Mouse (Mus musculus) erythroblast, embryonic 14.5 days (primary cell): ENCODE results near the gene Lhb. TPM values are rescaled to one million over a fixed set of nuclear protein-coding genes. Genes with fewer than 3 reads are reported as not detected.

Source experiments
- H3K27me3 ChIP-seq: 2 replicates; pipeline ENCODE4 v1.6.1; 2012; ENCODE audit warnings: inconsistent platforms; ENCODE audit not compliant: control insufficient read depth
- H3K36me3 ChIP-seq: 2 replicates; pipeline ENCODE4 v1.6.1; 2012; ENCODE audit warnings: mild to moderate bottlenecking, inconsistent platforms; ENCODE audit not compliant: control insufficient read depth
- H3K4me1 ChIP-seq: 2 replicates; pipeline ENCODE4 v1.6.1; 2012; ENCODE audit warnings: inconsistent platforms; ENCODE audit not compliant: control insufficient read depth
- H3K4me3 ChIP-seq: replicated peaks from 2 replicates; pipeline ENCODE3; 2012; ENCODE audit warnings: moderate library complexity, mild to moderate bottlenecking, inconsistent platforms
- H3K9me3 ChIP-seq: 2 replicates; pipeline ENCODE4 v1.6.1; 2012; ENCODE audit warnings: low read length, inconsistent platforms, mixed read lengths; ENCODE audit not compliant: control insufficient read depth
- GATA1 ChIP-seq: IDR thresholded peaks from 2 replicates; pipeline ENCODE4 v1.6.1; 2012; ENCODE audit warnings: low read length, inconsistent platforms, mixed read lengths
- TAL1 ChIP-seq: IDR thresholded peaks from 3 replicates; pipeline ENCODE4 v1.6.1; 2012; ENCODE audit warnings: low read length, inconsistent platforms, mixed read lengths
- polyA plus RNA-seq: library from polyadenylated mRNA; stranded (reverse); fragments of >175 nt; gene quantifications from 2 replicates; pipeline ENCODE4 v1.2.3, GENCODE M21; 2012

The Lhb gene
- polyA plus RNA-seq, 1 experiment: not detected

GRCm38 (mm10) chr7:45403532-45404261, 16.9 kb upstream of the Lhb start:
- TF ChIP-seq GATA1 (no peak), TAL1 (no peak)
- Histone ChIP-seq H3K36me3 (no peaks in the 10 kb centered on the region), H3K4me1 (peaks cover 4% of the 10 kb centered on the region; the same call in 1 of the 2 replicates), H3K27me3 (peaks cover 56% of the 10 kb centered on the region), H3K4me3 (no peak overlapping the region), H3K9me3 (peaks cover 8% of the 10 kb centered on the region; the same call in 1 of the 2 replicates)

- Histone ChIP-seq H3K9me3 (peaks cover 8% of the 10 kb centered on the region; the same call in 1 of the 2 replicates), H3K36me3 (no peaks in the 10 kb centered on the region), H3K27me3 (peaks cover 73% of the 10 kb centered on the region), H3K4me3 (no peak within 1 kb of the TSS), H3K4me1 (peaks cover 4% of the 10 kb centered on the region; the same call in 1 of the 2 replicates)
- TF ChIP-seq GATA1 (no peak), TAL1 (no peak)
These were observed 15.2 kb upstream of the Lhb start, which contains the start of gene Kcna7 for GRCm38 (mm10) chr7:45405091-45406075. TSS of gene Kcna7 (plus strand) at chr7:45405653.

GRCm38 (mm10) chr7:45406157-45407156, 14.2 kb upstream of the Lhb start:
- TF ChIP-seq GATA1 (no peak), TAL1 (no peak)
- Histone ChIP-seq H3K36me3 (no peaks in the 10 kb centered on the region), H3K4me3 (no peak overlapping the region), H3K4me1 (peaks cover 4% of the 10 kb centered on the region; the same call in 1 of the 2 replicates), H3K27me3 (peaks cover 84% of the 10 kb centered on the region), H3K9me3 (peaks cover 8% of the 10 kb centered on the region; the same call in 1 of the 2 replicates)

GRCm38 (mm10) chr7:45407836-45408235, 12.8 kb upstream of the Lhb start:
- peaks cover 4% of the 10 kb centered on the region; the same call in 1 of the 2 replicates for H3K4me1 ChIP-seq
- peaks cover 85% of the 10 kb centered on the region for H3K27me3 ChIP-seq
- TF ChIP-seq GATA1 (no peak), TAL1 (no peak)

GRCm38 (mm10) chr7:45408351-45408750, 12.3 kb upstream of the Lhb start:
- H3K9me3 ChIP-seq: peaks cover 8% of the 10 kb centered on the region; the same call in 1 of the 2 replicates
- H3K27me3 ChIP-seq: peaks cover 87% of the 10 kb centered on the region
- no peaks in the 10 kb centered on the region for H3K36me3 ChIP-seq
- TF ChIP-seq GATA1: no peak
- no peak for TF ChIP-seq TAL1
- H3K4me1 ChIP-seq: peaks cover 5% of the 10 kb centered on the region
- no peak overlapping the region for H3K4me3 ChIP-seq

More at GRCm38 (mm10) chr7:45407836-45408235, 12.8 kb upstream of the Lhb start:
- H3K36me3 ChIP-seq: no peaks in the 10 kb centered on the region
- H3K4me3 ChIP-seq: no peak overlapping the region
- H3K9me3 ChIP-seq: peaks cover 8% of the 10 kb centered on the region; the same call in 1 of the 2 replicates

GRCm38 (mm10) chr7:45408949-45409348, 11.7 kb upstream of the Lhb start:
- Histone ChIP-seq H3K9me3 (peaks cover 8% of the 10 kb centered on the region; the same call in 1 of the 2 replicates), H3K36me3 (no peaks in the 10 kb centered on the region), H3K4me3 (no peak overlapping the region), H3K4me1 (peaks cover 11% of the 10 kb centered on the region), H3K27me3 (peaks cover 93% of the 10 kb centered on the region)
- TF ChIP-seq TAL1 (no peak), GATA1 (no peak)

- Histone ChIP-seq H3K4me3 (no peak overlapping the region), H3K9me3 (peaks cover 10% of the 10 kb centered on the region; the same call in 1 of the 2 replicates), H3K27me3 (peaks cover 100% of the 10 kb centered on the region), H3K36me3 (no peaks in the 10 kb centered on the region), H3K4me1 (peaks cover 14% of the 10 kb centered on the region)
- TF ChIP-seq TAL1 (no peak), GATA1 (no peak)
These were observed 11.0 kb upstream of the Lhb start for GRCm38 (mm10) chr7:45409497-45410163.

- peaks cover 10% of the 10 kb centered on the region for H3K4me1 ChIP-seq
- no peak for TF ChIP-seq TAL1
- TF ChIP-seq GATA1: no peak
- no peak overlapping the region for H3K4me3 ChIP-seq
- H3K27me3 ChIP-seq: peaks cover 100% of the 10 kb centered on the region
- peaks cover 6% of the 10 kb centered on the region; the same call in 1 of the 2 replicates for H3K9me3 ChIP-seq
- no peaks in the 10 kb centered on the region for H3K36me3 ChIP-seq
These were observed 8.2 kb upstream of the Lhb start for GRCm38 (mm10) chr7:45412421-45412820.
